Mouse (Mus musculus) lung, adult 2 months (tissue): ENCODE data around the gene Asf1b.

Experiments used
- CTCF ChIP-seq: fragments of 200-500 bp; IDR thresholded peaks from 2 replicates; pipeline ENCODE4 v1.5.1; 2011; ENCODE audit warnings: mild to moderate bottlenecking, low read length, control low read depth; ENCODE audit not compliant: insufficient read depth
- POLR2A ChIP-seq: fragments of 200-500 bp; IDR thresholded peaks from 2 replicates; pipeline ENCODE4 v1.6.1; 2011; ENCODE audit warnings: low read depth, mild to moderate bottlenecking, control low read depth, low read length, borderline replicate concordance; ENCODE audit errors: extremely low read depth

DNA sequence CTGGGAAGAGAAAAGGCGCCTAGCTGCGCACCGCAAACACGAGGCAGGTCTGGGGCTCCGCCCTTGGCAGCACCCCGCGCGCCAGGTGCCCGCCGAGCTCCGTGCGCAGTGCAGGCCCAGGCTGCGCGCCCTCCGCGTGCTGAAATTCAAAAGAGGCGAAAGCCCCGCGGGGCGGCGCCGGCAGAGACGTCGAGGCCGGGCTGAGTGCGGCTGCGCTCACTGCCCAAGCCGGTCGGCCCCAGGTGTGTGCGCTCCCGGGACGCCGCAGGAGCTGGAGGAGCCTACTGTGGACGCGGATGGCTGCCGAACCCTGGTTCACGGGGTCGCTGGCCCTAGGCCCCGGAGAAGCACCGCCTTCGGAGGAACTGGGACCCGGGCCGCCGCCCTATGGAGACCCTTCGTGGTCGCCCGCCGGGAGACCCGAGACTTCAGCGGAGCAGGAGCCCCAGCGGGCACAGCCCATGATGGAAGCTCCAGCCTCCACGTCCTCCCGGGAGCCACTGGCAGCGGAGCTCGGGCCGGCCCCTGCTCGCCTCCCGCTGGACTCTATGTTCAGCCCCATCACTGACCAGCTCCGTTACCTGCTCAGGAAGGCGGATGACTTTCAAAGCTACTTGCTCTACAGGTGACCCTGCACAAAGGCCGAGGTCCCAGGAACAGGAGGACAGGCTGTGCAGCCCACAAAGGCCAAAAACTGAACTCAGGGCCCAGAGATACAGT, 46.1 kb downstream of the Asf1b start, which contains the start of gene 1700067K01Rik:
- TF ChIP-seq CTCF (no peak), POLR2A (no peak)
